In genomic region chr5:37082420-37082819, GRCm38 (mm10) we compare ENCODE assay signal across 10 mouse cellular contexts. TPM values are rescaled to one million over a fixed set of nuclear protein-coding genes. Genes with fewer than 3 reads are reported as not detected.
A peak's percentile ranks its signal among the peaks of the same experiment; 100 is the strongest.
DNase-seq lines count a peak whose midpoint lies in the region; ATAC-seq and TF ChIP-seq lines count a peak whose summit lies in the region.
"Had no signal": no experiment of that assay in that cellular context is flagged by ENCODE, and none has a peak within 500 bp of the region (broad histone marks: within the 10 kb centered on the region; RNA-seq: fewer than 3 reads in every experiment).

No protein-coding gene starts in this region.

- H3K4me1 ChIP-seq in kidney, adult 2 months (ENCODE audit: control insufficient read depth, insufficient read depth, low read length), result no peaks in the 10 kb centered on the region

- WGBS in kidney, adult 2 months, result 18% methylated on average over 3 of the region's 3 CpGs

- no peaks in the 10 kb centered on the region for H3K27me3 ChIP-seq in kidney, adult 2 months (replicated peaks; ENCODE audit: control insufficient read depth, insufficient read depth, low read length)

- H3K4me3 ChIP-seq in kidney, adult 2 months (ENCODE audit: insufficient read depth, low read depth, low read length), result no peak overlapping the region

- no peaks in the 10 kb centered on the region for H3K36me3 ChIP-seq in kidney, adult 2 months (ENCODE audit: control insufficient read depth, insufficient read depth, low read length)

- peak; percentile 26 for DNase-seq in gastrocnemius, postnatal 10 days
- DNase-seq in gastrocnemius, adult 8-10 months (ENCODE audit: low spot score in 2 of 2), result no peak
- peak; percentile 41 to 48 for DNase-seq in spleen, adult 18-20 months
- no peak for DNase-seq in spleen, adult 12 weeks (ENCODE audit: low spot score)
- peak; percentile 43 for DNase-seq in kidney, adult 2 months
- DNase-seq in thymus, postnatal 25 days, result peak; percentile 85
- DNase-seq in lung, adult 18-20 months, result no peak

- no peak for TF ChIP-seq POLR2A in kidney, adult 2 months (IDR thresholded peaks at IDR 0.05; ENCODE audit: low read depth, low read length)

- no peak overlapping the region for H3K27ac ChIP-seq in kidney, adult 2 months (ENCODE audit: insufficient read depth, low read depth, low read length)
- H3K27ac ChIP-seq: liver, embryonic 14.5 days had no signal

- peak; percentile 87 for ATAC-seq in megakaryocyte progenitor cell, adult 5-6 weeks (replicated peaks; ENCODE audit: poor library complexity)
- ATAC-seq: Patski had no signal

- no peak for TF ChIP-seq CTCF in kidney, adult 2 months (conservative IDR thresholded peaks at IDR 0.05; ENCODE audit: insufficient read depth, insufficient read length, low read depth, low read length)

RNA-seq across cellular contexts. Expression of gene Gm1043, which starts 2.8 kb away (rescaled TPM):
- not detected for total RNA-seq in gastrocnemius, postnatal 10 days (2021)
- not detected for total RNA-seq in gastrocnemius, adult 8-10 months (2022)
- polyA plus RNA-seq in kidney, adult 2 months (2012; rRNA removed), result 0.08 TPM in 2 replicates
- total RNA-seq in megakaryocyte progenitor cell, adult 5-6 weeks (2015), result not detected in 2 replicates
- total RNA-seq in megakaryocyte progenitor cell, adult 5-6 weeks (2017), result not detected in 2 replicates
- polyA plus RNA-seq: liver, embryonic 14.5 days; Patski had no signal

Comparison
In these comparisons a context has a peak if more than half of its experiments do, and no peak if none do; other contexts are left out.
1. DNase-seq: peak in gastrocnemius, postnatal 10 days (single experiment), spleen, adult 18-20 months (2 of 2), kidney, adult 2 months (single experiment) and thymus, postnatal 25 days (single experiment); none in gastrocnemius, adult 8-10 months (0 of 2), spleen, adult 12 weeks (single experiment) and lung, adult 18-20 months (0 of 2).